Mouse (Mus musculus): ENCODE results near the gene Ruvbl1.

DNA sequence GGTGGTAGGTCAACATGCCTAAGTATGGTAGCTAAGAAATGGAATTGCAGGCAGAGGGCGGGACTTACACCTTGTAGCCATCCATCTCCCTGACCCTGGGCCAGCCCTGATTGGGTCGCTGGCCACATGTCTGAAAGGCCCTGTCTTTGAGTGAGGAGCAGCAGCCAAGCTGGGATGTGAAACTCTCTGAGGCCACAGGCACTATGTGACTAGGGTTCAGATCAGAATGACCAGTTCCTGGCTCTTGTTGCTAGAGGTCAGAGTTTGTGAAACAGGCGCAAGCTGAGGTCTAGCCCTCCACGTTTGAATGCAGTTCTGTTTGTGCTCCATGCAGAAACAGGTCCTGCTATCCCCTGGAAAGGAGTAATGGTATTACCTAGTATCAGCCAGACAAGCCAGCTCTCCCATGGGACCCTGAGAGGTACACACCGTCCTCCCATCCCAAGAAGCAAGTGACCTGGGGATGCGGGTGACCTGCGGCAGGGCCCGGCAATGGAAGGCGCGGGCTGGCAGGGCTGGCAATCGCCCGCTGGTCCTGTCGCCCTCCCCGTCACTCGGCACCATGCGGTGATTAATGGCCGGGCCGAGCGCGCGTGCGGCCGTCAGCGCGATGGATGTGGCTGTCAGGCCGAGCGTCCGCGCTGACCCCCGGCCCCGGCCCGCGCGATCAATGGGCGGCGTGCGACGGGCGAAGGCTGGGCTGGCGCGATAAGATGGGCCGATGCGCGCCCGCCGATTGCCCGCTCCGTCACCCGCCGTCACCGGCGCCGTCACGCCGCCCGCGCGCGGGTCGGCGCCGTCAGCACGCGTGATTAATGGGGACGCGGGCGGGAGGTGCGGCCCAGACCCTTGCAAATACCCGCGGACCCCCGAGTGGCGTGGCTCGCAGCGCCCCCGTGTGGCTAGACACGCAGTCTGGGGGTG, 34.5 kb downstream of the Ruvbl1 start:
- peak; percentile 55 for TF ChIP-seq CTCF (IDR thresholded peaks at IDR 0.05; ENCODE audit: low read depth)
- no peak for TF ChIP-seq EP300 (IDR thresholded peaks at IDR 0.05; ENCODE audit: low read depth)
